ENCODE assay signal across 11 mouse cellular contexts in the genomic region with DNA sequence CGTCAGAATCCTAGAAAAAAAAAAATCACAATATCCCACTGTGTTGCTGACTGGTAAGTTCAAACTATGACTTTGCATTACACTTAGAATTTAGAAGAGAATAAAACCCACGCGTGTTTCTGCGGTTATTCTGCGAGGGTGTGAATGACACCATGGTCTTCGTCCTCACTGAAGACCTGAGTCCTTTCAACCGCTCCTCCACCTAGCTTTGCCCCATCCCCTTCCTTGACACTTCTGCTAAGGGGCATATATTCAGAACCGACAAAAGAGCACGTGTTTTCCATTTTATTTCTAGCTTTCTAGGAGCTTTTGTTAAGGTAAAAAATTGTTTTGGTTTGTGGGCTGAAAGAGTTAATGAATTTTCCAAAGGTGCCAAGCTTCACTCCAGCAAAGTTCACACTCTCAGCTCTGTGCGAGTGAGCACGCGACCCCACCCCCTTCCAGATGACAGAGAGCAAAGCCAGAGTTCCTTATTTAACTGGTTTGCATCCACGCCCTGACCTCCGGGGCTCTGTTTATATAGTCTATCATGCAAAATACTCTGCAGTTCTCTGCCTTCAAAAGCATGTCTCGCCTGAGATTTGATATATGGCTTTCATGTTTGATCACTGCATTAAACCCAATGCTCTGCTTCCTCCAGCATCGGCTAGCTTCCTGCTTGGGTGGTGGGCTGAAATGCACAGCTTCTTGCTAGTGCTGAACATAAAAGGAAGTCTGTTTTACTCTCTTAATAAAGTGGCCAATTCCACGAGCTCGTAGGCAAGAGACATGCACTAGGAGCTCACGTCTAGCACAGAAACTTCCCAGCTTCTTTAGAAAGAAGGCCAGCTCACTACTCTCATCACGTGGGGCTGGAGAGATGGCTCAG.
DNase-seq lines count a peak whose midpoint lies in the region; ATAC-seq and TF ChIP-seq lines count a peak whose summit lies in the region.
"Had no signal": no experiment of that assay in that cellular context is flagged by ENCODE, and none has a peak within 500 bp of the region (broad histone marks: within the 10 kb centered on the region; RNA-seq: fewer than 3 reads in every experiment).

No protein-coding gene starts in this region.

- H3K4me2 ChIP-seq in heart, embryonic 16.5 days (ENCODE audit: low read depth, low read length) = peak overlapping the region; percentile 15; the same call in 1 of the 2 replicates
- H3K4me2 ChIP-seq in embryonic facial prominence, embryonic 14.5 days (ENCODE audit: low read depth, low read length) = peak overlapping the region; percentile 19
- H3K4me2 ChIP-seq in limb, embryonic 14.5 days (replicated peaks; ENCODE audit: low read depth, low read length, severe bottlenecking) = peak overlapping the region; percentile 34
- no peak overlapping the region for H3K4me2 ChIP-seq in hindbrain, embryonic 11.5 days (replicated peaks; ENCODE audit: low read depth, low read length)

- DNase-seq in heart, adult 9 months (ENCODE audit: low spot score in 2 of 2) = no peak
- peak; percentile 39 for DNase-seq in MN1 (ENCODE audit: low spot score)
- peak; percentile 73 for DNase-seq in embryonic facial prominence, embryonic 14.5 days (ENCODE audit: low spot score)
- DNase-seq in limb, embryonic 14.5 days (ENCODE audit: low spot score) = peak; percentile 49
- DNase-seq in frontal cortex, postnatal 10 days (ENCODE audit: low spot score in 2 of 2) = no peak
- DNase-seq in urinary bladder, adult 2 months (ENCODE audit: low spot score) = no peak
- DNase-seq in hindbrain, embryonic 11.5 days (ENCODE audit: low spot score) = no peak
- DNase-seq: cerebellum, adult 8-10 months; right cerebral cortex, postnatal 4 days had no signal

- TF ChIP-seq POLR2A in limb, embryonic 14.5 days (IDR thresholded peaks at IDR 0.05; ENCODE audit: borderline replicate concordance, extremely low read depth, insufficient read depth, insufficient read length) = no peak

- peaks cover 5% of the 10 kb centered on the region for H3K36me3 ChIP-seq in heart, embryonic 16.5 days (ENCODE audit: control insufficient read depth, insufficient read depth)
- H3K36me3 ChIP-seq in embryonic facial prominence, embryonic 14.5 days (ENCODE audit: control insufficient read depth, insufficient read depth, low read length) = no peaks in the 10 kb centered on the region
- no peaks in the 10 kb centered on the region for H3K36me3 ChIP-seq in limb, embryonic 14.5 days (ENCODE audit: control insufficient read depth, insufficient read depth, low read length)
- no peaks in the 10 kb centered on the region for H3K36me3 ChIP-seq in hindbrain, embryonic 11.5 days (ENCODE audit: control insufficient read depth, insufficient read depth, low read length)

- H3K27ac ChIP-seq in heart, embryonic 16.5 days (ENCODE audit: low read length) = no peak overlapping the region
- peak overlapping the region; percentile 44 for H3K27ac ChIP-seq in embryonic facial prominence, embryonic 14.5 days (replicated peaks; ENCODE audit: low read depth, low read length)
- peak overlapping the region; percentile 63; the same call in 1 of the 2 replicates for H3K27ac ChIP-seq in limb, embryonic 14.5 days (replicated peaks; ENCODE audit: low read depth, low read length)
- H3K27ac ChIP-seq in hindbrain, embryonic 11.5 days (ENCODE audit: low read depth, low read length) = no peak overlapping the region

- H3K4me1 ChIP-seq in heart, embryonic 16.5 days (ENCODE audit: control insufficient read depth, insufficient read depth, low read length) = peaks cover 6% of the 10 kb centered on the region
- H3K4me1 ChIP-seq in embryonic facial prominence, embryonic 14.5 days (ENCODE audit: control insufficient read depth, insufficient read depth, low read length) = peaks cover 6% of the 10 kb centered on the region
- peaks cover 29% of the 10 kb centered on the region for H3K4me1 ChIP-seq in limb, embryonic 14.5 days (ENCODE audit: control insufficient read depth, insufficient read depth, low read length)
- H3K4me1 ChIP-seq in hindbrain, embryonic 11.5 days (replicated peaks; ENCODE audit: control insufficient read depth, insufficient read depth, low read length) = no peaks in the 10 kb centered on the region

- ATAC-seq in heart, embryonic 16.5 days (replicated peaks; ENCODE audit: extremely low read depth, insufficient read depth, low FRiP score) = peak; percentile 72
- peak; percentile 37; the same call in 1 of the 2 replicates for ATAC-seq in embryonic facial prominence, embryonic 14.5 days (ENCODE audit: low read depth)
- no peak for ATAC-seq in limb, embryonic 14.5 days (ENCODE audit: low FRiP score, low read depth)
- ATAC-seq in hindbrain, embryonic 11.5 days (ENCODE audit: low FRiP score) = no peak

- 37% methylated on average over 20 of the region's 20 CpGs for WGBS in heart, embryonic 16.5 days
- 30% methylated on average over 20 of the region's 20 CpGs for WGBS in embryonic facial prominence, embryonic 14.5 days
- 11% methylated on average over 20 of the region's 20 CpGs for WGBS in limb, embryonic 14.5 days
- 60% methylated on average over 20 of the region's 20 CpGs for WGBS in hindbrain, embryonic 11.5 days

- no peaks in the 10 kb centered on the region for H3K27me3 ChIP-seq in heart, embryonic 16.5 days (ENCODE audit: control insufficient read depth, insufficient read depth, low read length)
- no peaks in the 10 kb centered on the region for H3K27me3 ChIP-seq in embryonic facial prominence, embryonic 14.5 days (replicated peaks; ENCODE audit: control insufficient read depth, insufficient read depth, low read length)
- H3K27me3 ChIP-seq in limb, embryonic 14.5 days (ENCODE audit: control insufficient read depth, insufficient read depth, low read length) = no peaks in the 10 kb centered on the region
- H3K27me3 ChIP-seq in hindbrain, embryonic 11.5 days (ENCODE audit: control insufficient read depth, insufficient read depth, low read length) = no peaks in the 10 kb centered on the region

- no peak overlapping the region for H3K9ac ChIP-seq in heart, embryonic 16.5 days (ENCODE audit: low read length)
- H3K9ac ChIP-seq in embryonic facial prominence, embryonic 14.5 days (ENCODE audit: low read depth, low read length) = no peak overlapping the region
- H3K9ac ChIP-seq in limb, embryonic 14.5 days (ENCODE audit: low read depth, low read length, severe bottlenecking) = no peak overlapping the region
- H3K9ac ChIP-seq in hindbrain, embryonic 11.5 days (ENCODE audit: low read depth, low read length) = no peak overlapping the region

- no peak overlapping the region; the same call in 1 of the 2 replicates for H3K4me3 ChIP-seq in heart, embryonic 16.5 days (ENCODE audit: low read length)
- no peak overlapping the region; the same call in 1 of the 2 replicates for H3K4me3 ChIP-seq in embryonic facial prominence, embryonic 14.5 days (ENCODE audit: low read depth, low read length)
- peak overlapping the region; percentile 4; the same call in 1 of the 2 replicates for H3K4me3 ChIP-seq in limb, embryonic 14.5 days (replicated peaks; ENCODE audit: low read length)
- no peak overlapping the region for H3K4me3 ChIP-seq in hindbrain, embryonic 11.5 days (ENCODE audit: low read depth, low read length)
- H3K4me3 ChIP-seq: myocyte had no signal

- H3K9me3 ChIP-seq in heart, embryonic 16.5 days (replicated peaks; ENCODE audit: control insufficient read depth, low read length) = no peaks in the 10 kb centered on the region
- no peaks in the 10 kb centered on the region for H3K9me3 ChIP-seq in embryonic facial prominence, embryonic 14.5 days (ENCODE audit: control insufficient read depth, low read length)
- no peaks in the 10 kb centered on the region for H3K9me3 ChIP-seq in limb, embryonic 14.5 days (ENCODE audit: control insufficient read depth, low read length)
- no peaks in the 10 kb centered on the region for H3K9me3 ChIP-seq in hindbrain, embryonic 11.5 days (ENCODE audit: control insufficient read depth, low read length)

Comparison
In these comparisons a context has a peak if more than half of its experiments do, and no peak if none do; other contexts are left out.
1. ATAC-seq: peak in heart, embryonic 16.5 days (single experiment) and embryonic facial prominence, embryonic 14.5 days (single experiment); none in limb, embryonic 14.5 days (single experiment) and hindbrain, embryonic 11.5 days (single experiment).
2. H3K27ac ChIP-seq: peak in embryonic facial prominence, embryonic 14.5 days (single experiment) and limb, embryonic 14.5 days (single experiment); none in heart, embryonic 16.5 days (single experiment) and hindbrain, embryonic 11.5 days (single experiment).
3. DNase-seq: peak in MN1 (single experiment), embryonic facial prominence, embryonic 14.5 days (single experiment) and limb, embryonic 14.5 days (single experiment); none in heart, adult 9 months (0 of 2), frontal cortex, postnatal 10 days (0 of 2), urinary bladder, adult 2 months (single experiment) and hindbrain, embryonic 11.5 days (single experiment).